Mouse (Mus musculus) lung, postnatal 10 days (tissue): ENCODE measurements around the gene Abhd17a.
"Not testable (repeated sequence)": the region's sequence is repeated elsewhere in the genome, so short reads cannot be mapped to it uniquely, and the experiment has no call there.

Experiments used
- DNase-seq: peaks from one replicate; pipeline ENCODE4 v3.0.0; 2021

Abhd17a gene

DNA sequence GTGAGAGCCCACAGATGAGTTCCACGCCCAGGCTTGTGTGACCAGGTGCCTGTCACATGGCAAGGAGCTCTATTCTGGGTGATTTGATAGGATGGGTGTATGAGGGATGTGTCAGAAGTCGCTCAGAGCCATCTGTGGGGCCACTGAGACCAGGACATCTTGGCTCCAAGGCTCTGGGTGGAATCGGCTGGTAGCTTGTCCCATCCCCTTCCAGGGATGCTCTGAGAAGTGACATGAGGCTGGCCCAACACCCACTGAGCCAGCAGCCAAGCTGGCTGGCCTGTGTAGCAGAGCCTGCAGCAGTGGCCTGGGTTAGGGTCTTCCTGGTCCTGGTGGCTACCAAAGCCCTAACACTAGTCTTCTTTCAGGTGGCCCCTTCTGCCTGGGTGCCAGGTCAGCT is 18.3 kb upstream of the Abhd17a start:
- DNase-seq, result no peak

DNA sequence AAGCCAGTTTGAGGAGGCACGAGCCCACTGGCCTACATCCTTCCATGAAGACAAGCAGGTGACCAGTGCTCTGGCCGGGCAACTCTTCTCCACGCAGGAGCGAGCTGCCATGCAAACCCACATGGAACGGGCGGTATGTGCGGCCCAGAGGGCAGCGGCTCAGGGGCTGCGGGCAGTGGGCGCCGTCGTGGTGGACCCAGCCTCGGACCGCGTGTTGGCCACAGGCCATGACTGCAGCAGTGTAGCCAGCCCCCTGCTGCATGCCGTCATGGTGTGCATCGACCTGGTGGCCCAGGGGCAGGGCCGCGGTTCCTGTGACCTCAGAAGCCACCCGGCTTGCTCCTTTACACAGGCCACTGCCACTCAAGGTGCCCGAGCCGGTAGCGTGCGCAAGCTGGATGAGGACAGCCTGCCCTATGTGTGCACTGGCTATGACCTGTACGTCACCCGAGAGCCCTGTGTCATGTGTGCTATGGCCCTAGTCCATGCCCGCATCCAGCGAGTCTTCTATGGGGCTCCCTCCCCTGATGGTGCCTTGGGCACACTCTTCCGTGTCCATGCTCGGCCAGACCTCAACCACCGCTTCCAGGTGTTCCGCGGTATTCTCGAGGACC is 16.7 kb upstream of the Abhd17a start:
- no peak for DNase-seq

DNA sequence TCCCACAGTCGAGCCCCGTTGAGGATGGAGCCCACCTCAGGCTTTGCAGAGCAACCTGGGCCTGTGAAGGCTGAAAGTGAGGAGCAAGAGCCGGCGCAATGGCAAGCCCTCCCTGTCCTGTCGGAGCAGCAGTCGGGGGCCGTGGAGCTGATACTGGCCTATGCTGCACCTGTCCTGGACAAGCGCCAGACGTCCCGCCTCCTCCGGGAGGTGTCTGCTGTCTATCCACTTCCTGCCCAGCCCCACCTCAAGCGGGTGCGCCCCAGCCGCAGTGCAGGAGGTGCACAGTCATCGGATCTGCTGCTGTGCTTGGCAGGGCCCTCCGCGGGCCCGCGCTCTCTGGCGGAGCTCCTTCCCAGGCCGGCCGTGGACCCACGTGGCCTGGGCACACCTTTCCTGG is 16.2 kb upstream of the Abhd17a start:
- DNase-seq, result no peak

DNA sequence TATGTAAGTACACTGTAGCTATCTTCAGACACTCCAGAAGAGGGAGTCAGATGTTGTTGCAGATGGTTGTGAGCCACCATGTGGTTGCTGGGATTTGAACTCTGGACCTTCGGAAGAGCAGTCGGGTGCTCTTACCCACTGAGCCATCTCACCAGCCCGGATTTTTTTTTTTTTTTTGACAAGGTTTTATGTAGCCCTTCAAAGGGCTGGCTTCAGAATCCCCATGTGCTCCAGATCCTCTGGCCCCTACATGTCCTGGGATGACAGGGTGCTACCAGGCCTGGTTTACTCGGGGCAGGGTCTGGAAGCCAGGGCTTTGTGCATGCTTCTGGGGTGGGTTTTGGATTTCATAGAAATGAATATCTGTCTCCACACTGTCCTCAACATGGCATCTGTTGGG is 15.6 kb upstream of the Abhd17a start, which contains the start of gene Gm49322:
Gene Gm49322, plus strand, starts transcription at position 301 of the 400 bp plus-strand sequence.
- DNase-seq, result not testable (repeated sequence)

DNA sequence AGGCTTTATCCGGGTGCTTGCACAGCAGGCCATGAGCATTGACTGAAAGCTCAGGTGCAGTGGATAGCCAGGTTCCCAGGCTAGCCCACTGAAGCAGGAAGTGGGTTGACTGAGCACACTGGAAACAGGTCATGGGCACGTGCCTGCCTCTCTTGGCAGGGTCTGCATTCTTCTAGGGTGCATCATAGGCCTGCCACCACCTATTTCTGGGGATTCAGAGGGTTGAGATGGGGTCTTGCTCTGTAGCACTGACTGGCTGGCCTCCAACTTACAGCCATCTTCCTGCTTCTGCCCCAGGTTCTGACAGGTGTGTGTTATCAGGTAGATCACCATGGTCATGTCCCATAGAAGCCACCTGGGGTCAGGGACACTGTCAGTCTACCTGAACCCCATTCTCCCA is 14.8 kb upstream of the Abhd17a start:
- no peak for DNase-seq

DNA sequence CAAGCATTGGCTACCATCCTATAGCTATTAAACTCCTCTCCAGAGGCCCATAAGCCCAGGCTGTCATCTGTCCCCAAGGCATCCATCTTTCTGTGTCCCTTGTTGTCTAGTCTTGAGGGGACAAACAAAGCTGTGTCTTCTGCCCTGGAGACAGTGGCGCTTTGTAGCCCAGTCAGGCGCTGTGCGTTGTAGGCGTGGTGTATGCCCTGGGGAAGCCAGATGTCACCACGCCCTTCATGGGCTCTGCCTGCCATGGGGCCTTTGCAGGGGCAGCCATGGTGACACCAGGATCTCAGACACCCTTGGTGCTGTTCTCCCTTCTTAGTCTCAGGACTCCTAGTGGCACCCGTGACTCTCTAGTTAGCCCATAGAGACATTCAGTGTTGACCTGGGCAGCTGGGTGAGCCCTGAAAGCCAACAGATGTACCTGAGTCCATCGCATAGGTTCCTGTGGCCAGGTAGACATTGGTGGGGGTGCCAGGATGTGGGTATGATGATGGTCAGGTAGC is 13.9 kb upstream of the Abhd17a start:
- no peak for DNase-seq

DNA sequence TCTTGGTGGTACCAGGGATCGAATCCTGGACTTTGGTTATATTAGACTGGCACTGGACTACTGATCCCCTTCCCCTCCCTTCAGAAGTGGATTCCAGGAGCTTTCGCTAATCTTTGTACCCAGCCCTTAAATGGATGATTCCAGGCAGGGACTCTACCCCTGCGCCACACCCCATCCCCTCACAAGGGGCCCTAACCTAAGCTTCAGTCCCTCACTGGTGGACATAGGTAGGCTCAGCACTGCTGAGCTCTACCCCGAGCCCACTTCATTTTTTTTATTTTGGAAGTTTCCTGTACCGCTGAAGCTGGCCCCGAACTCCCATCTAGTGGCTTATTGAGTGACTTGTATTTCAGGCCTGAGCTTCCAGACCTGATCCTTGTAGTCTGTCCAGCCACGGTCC is 13.2 kb upstream of the Abhd17a start:
- DNase-seq, result no peak

DNA sequence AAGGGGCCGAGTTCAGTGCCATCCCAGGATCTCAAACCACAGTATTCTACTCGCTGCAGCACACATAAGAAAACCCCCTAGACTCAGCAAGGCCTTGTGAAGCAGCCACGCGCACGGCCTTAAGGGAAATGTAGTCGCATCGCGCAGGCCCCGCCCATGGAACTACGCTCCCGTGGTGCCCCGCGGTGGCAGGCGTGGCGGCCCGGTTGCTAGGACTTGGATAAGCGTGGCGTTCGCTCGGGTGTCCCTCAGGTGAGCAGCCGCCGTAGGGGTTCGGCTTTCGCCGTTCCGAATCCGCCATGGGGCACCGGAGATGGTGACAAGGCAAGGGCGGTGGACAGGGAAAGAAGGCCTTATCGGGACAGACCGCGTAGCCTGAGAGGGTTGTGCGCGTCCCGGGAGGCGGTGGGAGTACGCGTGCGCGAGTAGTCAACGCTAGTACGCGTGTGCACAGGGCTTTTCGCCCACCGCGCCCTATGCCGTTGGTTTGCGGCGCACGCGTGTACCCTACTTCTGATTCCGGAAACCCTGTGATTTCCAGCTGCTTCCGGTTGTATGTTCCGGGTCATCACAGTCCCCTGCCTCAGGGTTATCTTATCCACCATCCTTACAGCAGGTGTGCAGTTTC is 12.7 kb upstream of the Abhd17a start, which contains the start of the genes Scamp4 and Adat3:
Gene Scamp4, plus strand, starts transcription at position 175 of the 628 bp plus-strand sequence.
Gene Adat3, plus strand, starts transcription at position 183 of the 628 bp plus-strand sequence.
- peak; percentile 97 for DNase-seq

DNA sequence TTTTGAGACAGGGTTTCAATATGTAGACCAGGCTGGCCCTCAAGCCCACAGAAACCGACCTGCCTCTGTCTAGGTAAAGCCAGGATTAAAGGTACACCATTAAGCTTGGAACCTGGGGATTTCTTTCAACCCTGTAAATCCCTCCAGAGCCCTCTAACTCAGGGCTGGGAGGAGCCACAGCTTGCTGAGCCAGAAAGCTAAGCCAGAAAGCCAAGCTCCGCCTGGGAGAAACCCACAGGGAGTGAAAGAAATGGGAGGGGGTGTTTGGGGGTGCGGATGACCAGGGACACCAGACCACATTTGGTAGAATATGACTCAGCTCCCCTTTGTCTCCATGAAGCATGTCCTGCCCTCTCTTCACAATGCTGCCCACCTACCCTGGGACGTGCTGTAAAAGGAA is 6.2 kb upstream of the Abhd17a start:
- no peak for DNase-seq

DNA sequence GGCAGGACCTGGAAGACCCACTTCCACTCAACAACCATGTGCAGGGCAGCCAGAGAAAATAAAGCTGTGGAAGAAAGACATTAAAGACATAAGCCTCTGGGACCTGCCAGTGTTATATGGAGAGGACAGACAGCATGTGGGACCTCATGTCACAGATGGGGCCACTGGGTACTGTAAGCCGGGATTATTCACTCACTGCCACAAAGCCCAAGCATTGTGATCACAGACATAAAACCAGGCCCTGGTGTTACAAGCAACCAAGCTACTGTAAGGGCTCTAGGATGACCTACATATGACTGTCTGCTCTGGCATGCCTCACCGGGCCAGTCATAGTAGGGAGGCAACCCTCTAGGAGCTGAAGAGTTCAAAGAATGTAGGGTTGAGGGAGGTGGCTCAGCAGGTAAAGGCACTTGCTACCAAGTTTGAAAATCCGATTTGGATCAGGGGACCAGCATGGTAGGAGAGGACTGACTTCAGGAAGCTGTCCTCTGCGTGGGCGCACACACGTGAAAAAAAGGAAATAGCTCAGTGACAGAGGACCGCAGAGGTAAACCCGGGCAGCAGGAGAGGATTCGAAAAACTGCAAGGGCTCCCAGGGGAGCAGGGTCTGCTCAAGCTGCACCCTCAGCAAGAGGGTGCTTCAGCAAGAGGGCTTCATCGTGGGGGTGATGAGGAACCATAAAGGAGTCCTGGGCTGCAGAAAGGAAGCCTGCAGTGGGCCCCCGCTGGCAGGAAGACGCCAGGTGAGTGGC is 838 bp downstream of the Abhd17a start:
- DNase-seq, result no peak

DNA sequence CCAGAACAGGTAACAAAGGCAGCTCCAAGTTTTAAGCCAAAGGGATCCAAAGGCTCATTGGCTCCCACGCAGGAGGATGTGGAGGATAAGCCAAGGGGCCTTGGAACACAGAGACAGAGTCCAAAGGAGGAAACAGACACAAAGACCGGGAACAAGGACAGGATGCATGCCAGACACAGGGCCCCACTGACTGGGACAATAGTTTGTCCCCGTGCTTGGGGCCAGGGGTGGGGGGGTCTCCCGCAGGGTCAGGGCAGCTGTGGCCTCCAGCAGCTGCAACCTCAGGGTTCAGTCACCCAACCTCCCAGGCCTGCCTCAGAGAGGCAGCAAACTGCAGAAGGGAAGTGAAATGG is 2.9 kb downstream of the Abhd17a start:
- peak; percentile 73 for DNase-seq

DNA sequence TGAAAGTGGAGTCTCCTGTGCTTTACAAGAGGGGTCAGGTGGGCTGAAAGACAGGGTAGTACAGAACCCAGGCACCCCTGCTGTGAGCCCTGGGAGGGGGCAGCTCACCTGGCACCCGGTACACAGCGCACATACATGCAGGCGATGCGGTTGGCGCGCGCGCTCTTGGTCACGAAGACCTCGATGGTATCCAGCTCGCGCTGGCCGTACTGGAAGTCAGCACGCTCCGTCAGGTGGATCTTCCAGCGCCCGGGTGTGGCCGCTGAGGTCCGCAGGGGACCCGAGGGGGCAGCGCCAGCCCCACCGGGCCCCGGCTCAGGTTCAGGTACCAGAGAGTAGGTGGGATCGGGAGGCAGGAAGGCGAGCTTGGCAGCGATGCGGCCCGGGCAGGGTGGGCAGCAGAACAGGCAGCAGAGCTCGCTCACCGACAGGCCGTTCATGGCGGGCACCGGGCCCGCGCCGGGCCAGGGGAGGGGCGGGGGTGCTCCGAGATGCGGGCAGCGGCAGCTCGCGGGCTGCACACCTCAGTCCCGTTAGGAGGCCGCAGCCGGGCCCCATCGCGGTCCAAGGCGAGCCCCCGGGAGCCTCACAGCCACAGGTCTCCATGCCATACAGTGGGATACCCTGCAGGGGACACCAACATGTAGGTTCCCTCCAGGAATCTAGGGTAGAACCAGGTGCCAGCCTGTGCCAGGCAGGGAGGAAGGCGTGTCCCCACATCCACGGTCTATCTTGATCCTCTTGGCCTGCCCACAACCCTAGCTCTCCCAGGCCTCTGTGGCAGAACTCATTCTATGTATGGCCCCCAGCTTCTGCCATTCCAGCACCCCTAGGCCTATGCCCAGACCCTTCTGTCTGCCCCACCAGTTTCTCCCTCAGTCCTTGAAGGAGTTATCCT is 3.5 kb downstream of the Abhd17a start:
- no peak for DNase-seq

DNA sequence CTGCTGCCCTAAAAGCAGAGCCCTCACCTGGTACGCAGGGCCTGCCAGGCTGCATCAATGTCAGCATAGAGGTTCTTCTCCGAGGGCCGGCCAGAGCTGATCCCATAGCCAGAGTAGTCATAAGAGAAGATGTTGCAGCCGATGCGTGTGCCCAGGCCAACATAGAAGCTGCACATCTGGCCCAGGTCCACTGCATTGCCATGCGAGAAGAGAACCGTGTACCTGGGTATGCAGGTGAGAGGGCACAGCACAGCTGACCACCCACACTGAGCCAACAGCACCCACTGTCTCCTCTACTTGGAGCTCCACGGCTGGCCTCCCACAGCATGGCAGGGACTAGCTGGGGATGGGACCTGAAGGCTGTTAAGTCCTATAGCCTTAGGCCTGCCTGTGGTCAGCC is 4.6 kb downstream of the Abhd17a start:
- DNase-seq, result no peak

DNA sequence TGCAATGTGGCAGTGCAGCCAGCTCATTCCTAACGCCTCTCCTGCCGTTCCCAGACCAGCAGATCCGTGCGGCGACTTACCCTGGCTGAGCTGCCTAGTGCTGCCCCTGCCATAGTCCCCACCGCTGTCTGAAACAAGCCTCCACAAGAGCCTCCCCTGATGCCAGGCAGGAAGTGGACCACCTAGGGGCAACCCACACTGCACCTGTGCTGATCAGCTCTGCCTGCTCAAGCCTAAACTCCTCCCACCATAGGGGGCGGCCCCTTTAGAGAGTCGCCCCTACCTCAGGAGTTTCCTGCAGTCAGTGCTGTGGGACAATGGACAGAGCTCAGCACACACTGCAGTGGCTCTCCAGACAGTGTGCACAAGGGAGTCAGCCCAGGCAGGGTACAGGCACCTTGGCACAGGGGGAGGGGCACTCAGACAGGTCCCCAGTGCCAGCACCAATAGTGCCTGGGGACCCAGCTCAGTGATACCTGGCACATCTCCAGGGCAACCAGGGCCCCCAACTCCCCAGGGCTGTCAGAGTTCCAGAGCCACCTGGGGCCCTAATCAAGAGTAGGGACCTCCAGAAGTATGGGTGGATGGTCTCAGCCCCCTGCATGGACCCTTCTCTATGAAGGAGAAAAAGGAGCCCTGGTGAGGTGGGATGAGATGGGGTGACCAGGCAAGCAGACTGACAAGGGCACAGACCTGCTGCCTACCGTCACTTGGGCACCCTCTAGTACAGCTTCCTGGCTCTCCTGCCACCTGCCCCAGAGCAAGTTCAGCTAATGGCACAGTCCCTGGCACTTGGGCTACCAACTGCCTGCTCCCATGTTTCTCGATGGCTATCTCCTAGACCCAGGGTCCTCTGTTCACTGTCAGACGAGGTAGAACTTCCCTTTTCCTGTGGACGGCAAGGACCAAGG is 5.2 kb downstream of the Abhd17a start:
- DNase-seq, result no peak

DNA sequence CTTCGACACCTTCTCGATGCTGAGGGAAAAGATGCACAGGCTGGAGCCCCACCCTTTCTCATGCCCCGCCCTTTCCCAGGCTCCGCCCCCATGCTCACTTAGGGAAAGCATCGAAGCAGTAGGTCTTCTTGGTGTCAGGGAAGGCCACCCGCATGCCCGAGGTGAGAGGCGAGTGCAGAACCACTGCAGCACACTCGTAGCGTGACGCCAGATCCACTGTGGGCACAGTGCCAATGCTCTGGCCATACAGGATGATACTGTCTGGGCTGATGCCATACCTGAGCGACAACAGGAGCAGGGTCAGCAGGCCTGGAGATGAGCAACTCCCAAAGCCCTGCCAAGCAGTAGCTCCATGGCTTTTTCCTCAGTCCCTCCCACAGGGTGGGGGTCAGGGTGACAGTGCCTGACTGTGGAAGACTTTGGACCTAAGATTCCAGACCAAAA is 6.1 kb downstream of the Abhd17a start:
- DNase-seq, result no peak

DNA sequence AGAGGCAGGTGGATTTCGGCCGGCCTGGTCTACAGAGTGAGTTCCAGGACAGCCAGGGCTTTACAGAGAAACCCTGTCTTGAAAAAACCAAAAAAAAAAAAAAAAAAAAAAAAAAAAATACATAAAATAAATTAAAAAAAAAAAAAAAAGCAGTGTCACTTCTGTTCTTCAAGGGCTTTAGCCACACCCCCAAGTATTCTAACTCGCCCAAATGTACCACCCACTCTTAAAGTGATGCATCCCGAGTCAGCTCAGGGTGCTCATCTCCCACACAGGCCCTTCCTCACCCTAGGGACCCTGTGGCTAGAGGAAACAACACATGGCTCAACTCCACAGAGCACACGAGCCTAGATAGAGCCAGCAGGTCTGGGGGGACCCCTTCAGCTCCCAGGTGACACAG is 7.1 kb downstream of the Abhd17a start:
- DNase-seq, result no peak

DNA sequence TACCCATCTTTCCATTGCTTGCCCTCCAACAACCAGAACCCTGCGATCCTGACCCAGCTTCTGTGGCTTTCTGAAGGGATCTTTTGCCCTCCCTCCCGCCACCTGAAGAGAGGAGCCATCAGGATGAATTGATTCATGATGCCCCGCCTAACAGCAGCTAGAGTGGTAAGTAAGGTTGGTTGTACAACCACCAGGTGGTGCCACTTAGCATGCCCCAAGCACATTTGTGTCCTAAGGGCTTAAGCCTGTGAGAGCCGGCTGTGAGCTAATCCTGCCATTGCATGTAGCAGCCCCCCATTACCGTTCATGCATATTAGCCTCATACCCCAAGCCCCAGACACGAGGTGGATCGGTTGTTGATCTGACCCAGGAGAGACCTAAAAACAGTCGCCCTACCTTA is 11.2 kb downstream of the Abhd17a start:
- DNase-seq, result peak; percentile 80

DNA sequence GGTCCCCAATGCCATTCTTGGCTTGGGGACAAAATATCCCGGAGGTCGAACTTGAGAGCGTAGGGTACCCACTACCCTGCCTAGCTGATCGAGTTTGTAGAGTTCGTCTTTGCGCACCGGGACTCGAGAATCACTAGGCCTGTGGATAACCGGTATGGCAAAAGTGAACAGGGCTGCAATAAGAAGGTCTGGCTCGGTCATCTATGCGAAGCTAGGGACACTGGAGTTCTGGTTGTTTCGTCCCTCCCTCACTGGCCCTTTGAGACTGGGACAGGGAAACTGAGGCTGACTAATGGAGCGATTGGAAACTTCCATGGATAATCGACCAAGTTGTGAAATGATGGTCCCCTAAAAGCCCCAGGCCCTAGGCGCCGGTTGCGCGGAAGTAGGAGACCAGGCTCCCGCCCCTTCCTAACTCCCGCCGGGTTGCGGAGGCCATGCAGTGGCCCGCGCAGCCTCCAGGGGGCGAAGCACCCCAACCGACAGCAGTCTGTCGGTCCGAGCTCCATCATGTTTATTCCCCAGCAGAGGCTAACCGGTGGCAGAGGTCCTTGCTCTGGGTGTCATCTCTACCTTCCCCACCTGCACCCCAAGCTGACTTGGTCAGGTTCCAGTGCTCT is 11.9 kb downstream of the Abhd17a start:
- peak; percentile 93 for DNase-seq

DNA sequence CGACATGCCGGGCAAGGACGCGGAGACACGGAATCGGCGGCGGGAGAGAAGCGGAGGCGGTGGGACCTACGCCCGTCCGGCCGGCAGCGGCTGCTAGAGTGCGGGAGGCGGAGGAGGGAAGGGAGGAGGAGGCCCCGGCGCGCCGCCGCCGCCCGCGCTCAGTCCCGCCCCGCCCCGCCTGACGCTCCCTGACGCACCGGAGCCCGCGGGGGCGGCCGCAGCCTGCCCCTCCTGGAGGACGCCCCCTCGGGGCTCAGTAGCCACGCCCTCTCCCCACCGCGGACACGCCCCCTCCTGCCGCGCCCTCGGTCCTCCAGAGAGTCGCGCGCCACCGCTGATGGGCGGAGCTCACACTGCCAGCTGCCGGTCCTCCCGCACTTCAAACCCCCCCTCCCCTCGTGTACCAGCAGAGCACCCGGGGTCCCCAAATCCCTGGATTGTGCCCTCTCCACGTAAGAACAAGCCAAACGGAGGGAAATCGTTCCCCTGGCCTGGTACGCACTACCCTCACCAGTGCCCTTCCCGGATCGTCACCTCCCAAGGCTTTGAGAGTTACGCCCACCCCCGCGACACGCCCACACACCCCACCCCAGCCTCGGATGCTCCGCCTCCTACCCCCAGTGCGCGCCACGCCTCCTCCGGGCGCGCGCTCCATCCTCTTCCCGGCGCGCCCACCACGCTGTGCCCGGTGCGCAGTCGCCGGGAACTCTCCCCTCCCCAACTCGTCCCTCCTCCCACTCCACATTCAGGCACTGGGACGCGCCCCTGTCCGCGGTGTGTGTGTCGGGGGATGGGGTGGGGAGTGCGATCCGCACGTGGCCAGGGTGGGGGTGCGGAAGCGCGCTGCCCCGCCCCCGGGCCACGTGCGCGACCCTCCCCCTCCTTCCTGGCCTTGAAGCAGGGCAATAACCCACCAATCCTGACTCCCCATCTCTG is 12.7 kb downstream of the Abhd17a start, which contains the start of gene Klf16:
Gene Klf16, minus strand, starts transcription at position 127 of the 936 bp plus-strand sequence.
- peak; percentile 99 for DNase-seq
